Mouse (Mus musculus): ENCODE results near the gene Aak1.

The Aak1 gene

DNA sequence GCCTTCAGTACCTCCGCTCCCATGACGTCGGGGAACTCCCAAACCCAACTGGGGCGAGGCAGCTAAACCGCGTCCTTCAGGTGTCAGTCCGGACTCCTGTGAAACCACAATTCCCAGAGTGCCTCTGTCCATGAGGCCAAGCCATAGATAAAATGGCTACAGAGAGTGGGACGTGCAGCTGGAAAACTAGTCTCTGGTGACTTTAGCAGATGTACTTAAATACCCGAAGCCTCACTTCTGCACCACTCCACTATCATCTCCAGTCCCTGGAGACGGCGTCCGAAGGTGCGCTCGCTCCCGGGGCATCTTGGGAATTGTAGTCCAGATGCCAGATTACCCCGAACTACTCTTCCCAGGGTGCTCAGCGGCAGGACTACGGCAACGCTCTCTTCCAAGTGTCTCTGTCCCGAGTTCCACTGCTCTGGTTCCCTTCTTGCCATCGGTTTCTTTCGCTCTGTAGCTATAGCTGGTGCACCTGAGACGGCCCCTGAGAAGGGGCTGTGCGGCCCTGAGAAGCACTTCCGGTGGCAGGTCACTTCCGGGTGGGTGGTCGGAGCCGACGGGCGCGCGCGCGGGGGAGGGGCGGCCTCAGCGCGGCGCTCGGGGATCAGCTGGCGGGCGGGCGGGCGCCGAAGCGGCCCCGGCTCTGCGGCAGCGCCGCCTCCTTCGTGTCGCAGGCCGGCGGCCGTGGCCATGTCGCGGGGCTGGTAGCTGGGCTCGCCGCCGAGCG lies at the start of gene Aak1:
Aak1 (plus strand) TSS at position 603 of the 730 bp plus-strand sequence.
- peak; percentile 88 to 89 for DNase-seq (ENCODE audit: low spot score in 2 of 2)

DNA sequence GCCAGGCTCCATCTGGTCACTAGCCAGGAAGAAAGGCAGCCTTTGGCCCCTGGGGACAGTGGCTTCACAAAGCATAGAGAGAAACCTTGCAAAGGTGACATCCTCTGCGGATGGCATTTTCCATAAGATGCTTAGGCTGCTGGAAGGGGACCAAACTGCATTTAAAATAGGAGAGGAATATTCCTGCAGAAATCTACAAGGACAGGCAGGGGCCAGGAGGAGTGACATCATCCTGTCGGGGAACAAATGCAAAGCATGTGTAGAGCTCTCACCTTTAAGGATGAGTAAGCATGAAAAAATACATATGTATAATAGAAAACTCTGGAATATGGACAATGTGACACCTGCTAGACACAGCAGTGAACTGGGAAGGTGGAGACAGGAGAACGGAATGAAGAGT lies 48.9 kb upstream of the Aak1 start:
- DNase-seq (ENCODE audit: low spot score in 2 of 2), result no peak

DNA sequence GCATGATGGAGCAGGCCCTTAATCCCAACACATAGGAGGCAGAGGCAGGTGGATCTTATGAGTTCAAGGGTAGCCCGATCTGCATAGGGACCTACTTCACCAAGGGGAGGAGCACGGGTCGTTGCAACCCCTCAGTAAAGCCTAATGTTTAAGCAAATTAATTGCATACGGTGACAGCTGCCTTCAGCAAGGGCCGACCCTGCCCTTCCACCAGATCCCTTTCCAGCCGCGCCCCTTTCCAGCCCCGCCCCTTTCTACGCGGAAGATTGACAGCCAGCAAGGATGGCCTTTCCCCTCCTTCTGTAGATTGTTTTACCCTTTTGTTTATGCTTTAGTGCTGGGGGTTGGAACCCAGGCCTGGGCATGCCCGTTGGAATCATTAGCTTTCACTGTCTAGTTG lies 47.9 kb upstream of the Aak1 start:
- no peak for DNase-seq (ENCODE audit: low spot score in 2 of 2)

DNA sequence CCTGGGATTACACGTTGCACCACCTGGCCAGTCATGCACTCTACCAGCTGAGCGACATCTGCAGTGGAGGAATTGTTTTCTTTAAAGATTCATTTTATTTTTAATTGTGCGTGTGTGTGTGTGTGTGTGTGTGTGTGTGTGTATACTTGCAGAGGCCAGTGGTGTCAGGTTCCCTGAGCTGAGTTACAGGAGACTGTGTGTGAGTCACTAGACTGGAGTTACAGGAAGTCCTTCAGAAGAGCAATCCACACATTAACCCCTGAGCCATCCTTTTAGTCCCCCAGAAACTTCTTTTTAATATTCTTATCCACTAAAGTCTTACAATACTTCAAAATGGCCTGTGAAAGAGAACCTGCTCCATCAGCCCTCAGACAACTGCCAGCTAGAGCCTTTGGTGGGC lies 44.7 kb upstream of the Aak1 start:
- DNase-seq (ENCODE audit: low spot score in 2 of 2), result no peak

DNA sequence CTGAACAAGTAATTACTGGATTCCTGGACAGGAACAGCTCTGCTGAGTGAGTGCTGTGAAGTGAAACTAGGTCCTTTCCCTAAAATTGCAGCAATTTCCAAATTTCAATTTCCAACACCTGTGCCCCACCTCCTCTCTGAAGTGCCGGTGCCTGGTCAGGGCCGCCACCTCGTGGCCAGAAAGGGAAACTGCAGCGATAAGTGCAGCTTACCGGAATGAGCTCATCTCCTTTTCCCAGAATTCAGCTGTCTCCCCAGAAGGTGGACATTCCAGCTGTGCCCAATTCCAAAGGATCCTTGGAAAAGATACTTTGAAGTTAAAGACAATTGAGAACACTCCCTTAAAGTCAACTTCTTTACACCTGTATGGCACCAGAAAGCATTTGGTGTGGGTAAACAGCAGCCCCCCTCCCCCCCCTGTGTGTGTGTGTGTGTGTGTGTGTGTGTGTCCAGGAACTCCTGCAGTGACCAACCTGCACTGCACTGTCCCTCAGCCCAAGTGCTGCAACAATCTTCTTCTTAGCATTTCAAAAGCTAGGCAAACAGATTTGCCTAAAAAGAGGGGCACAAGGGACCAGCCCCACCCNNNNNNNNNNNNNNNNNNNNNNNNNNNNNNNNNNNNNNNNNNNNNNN lies 42.7 kb upstream of the Aak1 start:
- DNase-seq (ENCODE audit: low spot score in 2 of 2), result peak; percentile 44 to 54

DNA sequence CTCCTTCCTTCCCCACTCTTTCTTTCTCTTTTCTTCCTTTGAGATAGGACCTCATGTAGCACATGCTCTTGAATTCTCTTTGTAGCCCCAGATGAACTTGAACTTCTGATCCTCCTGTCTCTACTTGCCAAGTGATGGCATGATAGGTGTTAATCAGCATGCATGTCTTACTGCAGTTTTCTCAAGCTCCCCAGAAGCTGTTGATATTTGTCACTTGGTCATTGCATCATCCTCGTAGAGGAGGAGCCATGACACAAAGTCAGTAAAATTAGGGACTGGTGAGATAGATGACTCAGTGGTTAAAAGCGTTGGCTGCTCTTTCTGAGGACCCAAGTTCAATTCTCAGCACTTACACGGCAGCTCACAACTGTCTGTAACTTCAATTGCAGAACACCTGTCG lies 36.4 kb upstream of the Aak1 start:
- DNase-seq (ENCODE audit: low spot score in 2 of 2), result no peak

DNA sequence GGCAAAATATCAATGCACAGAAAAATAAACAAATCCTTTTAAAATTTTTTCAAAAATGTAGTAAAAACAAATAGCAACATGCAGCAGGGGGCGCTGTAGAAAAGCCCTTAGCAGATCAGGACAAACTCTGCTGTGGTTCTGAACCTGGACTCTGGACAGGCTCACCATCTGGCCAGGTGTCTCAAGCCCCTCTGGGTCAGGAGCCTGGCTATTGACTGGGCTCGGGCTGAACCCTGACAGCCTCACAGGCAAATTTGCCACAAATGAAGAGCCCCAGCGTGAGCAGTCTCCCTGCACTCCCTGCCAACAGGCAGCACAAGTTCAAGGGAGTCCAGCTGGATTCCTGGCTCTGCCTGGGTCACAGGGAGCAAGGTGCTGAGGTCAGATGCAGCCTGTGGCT lies 36.0 kb upstream of the Aak1 start:
- peak; percentile 24 to 26 for DNase-seq (ENCODE audit: low spot score in 2 of 2)

DNA sequence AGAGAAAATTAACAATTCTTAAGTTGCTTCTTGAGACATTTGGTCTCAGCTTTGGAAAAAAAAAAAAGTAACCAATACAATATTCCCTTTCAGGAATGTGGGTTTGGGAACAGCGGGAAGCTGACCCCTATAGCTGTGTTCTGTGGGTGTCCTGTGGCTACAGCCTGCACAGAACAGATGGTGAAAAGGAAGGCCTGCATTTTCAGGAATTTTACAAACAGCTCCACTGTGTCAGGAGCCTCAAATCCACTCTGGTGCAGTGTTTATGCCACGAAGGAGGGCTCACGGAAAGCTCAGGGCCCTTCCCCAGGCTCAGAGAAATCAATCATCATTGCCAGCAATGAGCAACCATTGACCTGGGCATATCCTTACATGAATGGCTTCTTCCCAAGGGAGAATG lies 34.4 kb upstream of the Aak1 start:
- DNase-seq (ENCODE audit: low spot score in 2 of 2), result no peak

DNA sequence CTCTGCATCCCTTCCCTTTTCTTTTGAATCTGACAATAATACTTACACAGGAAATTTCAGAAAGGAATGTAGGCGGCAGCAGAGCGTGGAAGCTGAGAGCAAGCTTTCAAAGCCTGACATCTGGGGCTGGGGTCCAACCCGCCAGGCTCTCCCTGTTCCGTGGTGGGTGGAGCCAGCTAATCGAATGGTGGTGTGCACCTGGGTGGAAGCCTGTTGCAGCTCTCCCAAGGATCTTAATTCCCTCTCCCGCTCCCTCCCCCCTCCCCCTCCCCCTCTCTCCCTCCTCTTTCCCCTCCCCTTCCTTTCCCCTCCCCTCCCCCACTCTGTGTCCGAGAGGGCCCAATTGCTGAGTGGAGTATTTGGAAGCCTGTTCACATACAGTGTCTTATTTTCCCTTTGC lies 33.9 kb upstream of the Aak1 start:
- DNase-seq (ENCODE audit: low spot score in 2 of 2), result no peak

DNA sequence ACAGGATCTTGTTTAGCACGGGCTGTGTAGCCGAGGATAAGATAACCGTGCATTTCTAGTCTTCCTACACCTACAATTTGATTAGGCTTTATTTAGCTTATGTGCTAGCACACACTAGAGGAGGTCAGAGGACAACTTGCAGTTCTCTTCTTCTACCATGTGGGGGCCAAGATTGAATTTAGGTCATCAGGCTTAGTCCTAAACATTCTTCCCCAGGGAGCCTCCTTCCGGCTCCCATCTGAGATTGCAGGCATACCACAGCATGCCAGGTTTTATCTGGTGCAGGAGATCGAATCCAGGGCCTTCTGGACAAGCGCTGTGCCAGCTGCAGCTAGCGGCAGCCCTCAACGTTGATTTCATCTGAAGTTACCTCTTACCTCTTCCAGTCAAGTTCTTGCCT lies 32.7 kb upstream of the Aak1 start:
- DNase-seq (ENCODE audit: low spot score in 2 of 2), result no peak

DNA sequence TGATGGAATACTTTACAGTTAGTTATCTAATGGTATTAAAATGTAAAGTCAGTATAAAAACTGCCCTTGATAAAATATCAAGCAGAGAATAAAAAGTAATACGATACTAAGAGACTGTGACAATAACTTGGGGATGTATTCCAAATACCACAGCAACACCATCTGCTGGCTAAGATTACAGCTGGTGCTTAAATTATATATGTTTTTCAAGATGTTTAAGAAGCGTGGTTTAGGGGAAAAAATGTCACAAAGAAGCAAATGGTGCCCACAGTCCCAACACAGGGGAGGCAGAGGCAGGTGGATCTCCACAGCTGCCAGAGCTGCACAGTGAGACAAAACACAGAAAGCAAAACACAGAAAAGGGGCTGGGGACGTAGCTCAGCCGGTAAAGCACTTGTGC lies 30.4 kb upstream of the Aak1 start:
- no peak for DNase-seq (ENCODE audit: low spot score in 2 of 2)

DNA sequence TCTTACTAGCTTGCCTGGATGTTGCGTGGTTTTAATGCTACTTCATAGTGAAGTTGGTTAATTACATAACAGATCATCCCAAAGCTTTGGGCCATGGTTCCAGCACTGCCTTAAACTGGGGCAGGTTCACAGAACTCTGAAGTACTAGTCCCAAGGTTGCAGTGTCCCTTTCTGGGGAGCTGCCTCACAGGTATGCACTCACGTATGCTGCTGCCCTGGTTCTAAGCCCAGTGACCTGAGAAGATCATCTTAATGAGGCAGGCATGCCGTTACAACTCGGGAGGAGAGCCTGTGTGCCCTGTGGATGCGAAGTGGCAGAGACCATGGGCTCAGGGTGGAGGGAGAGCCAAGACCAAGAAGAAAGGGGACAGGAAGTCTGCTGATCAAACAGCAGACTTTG lies 29.4 kb upstream of the Aak1 start:
- no peak for DNase-seq (ENCODE audit: low spot score in 2 of 2)

DNA sequence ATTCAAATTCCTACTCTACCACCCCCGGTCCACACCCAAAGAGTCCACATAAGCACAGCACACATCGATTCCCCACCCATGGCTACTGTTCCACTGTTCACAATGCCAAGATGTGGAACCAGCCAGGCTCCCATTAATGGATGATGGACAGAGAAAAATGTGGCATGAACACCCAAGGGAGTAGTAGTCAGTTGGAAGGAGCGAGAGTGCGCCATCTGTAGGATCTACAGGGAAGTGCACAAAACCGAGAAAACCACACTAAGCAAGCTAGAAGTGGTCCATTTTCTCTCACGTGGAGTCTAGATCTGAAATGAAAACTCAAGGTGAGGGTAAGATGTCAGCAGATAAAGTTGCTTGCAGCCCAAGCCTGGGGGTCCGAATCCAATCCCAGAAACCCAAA lies 28.6 kb upstream of the Aak1 start:
- DNase-seq (ENCODE audit: low spot score in 2 of 2), result no peak

DNA sequence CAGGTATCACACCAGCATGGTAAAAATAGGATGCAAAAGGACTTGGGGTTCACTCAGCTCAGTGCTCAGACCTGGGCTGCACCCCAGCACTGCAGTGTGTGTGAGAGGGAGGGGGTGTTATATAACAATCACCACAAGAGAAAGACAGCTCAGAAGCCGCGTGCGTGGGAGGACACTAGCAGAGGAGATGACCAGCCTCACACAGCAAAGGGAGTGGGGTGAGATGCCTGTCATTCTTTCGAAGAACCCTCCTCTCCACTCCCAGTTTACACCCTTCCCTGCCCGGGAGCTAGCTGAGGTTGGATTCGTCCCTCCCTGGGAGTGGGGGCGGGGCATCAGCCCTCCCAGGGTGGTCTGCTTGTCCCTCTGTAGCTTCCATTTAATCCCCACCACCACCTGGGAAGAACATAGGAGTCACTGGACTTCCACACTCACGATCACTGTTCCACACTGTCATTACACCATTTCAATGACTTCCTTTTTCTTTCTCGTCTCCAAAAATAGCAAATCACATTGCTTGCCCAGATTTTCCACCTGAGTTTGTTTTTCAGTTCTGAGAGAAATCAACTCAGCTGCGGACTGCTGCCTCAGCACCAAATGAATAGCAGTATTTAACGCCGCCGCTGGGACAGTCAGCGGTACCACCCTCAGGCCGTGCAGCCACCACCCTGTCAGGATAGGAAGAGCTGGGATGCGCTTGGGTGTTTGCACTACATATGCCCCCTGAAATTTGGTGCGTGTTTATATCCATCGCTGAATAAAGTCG lies 26.8 kb upstream of the Aak1 start:
- DNase-seq (ENCODE audit: low spot score in 2 of 2), result peak in 1 of 2 experiments; percentile 29

DNA sequence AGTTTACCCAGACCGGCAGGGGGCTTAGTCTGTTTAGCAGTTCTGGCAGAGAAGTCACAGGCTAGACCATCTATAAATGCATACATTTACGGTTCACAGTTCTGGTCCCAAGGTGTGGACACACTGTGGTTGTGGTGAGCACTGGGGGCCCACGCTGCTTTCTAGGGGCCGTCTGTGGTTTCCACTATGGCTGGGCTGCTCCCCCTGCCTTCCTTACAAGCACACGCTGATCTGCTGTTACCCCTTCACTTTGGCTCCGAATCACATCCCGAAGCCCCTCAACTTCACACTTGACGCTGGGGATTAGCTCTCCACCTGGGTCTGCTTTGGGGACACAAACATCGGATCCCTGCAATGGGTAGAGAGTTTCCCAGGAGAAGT lies 26.3 kb upstream of the Aak1 start:
- no peak for DNase-seq (ENCODE audit: low spot score in 2 of 2)

DNA sequence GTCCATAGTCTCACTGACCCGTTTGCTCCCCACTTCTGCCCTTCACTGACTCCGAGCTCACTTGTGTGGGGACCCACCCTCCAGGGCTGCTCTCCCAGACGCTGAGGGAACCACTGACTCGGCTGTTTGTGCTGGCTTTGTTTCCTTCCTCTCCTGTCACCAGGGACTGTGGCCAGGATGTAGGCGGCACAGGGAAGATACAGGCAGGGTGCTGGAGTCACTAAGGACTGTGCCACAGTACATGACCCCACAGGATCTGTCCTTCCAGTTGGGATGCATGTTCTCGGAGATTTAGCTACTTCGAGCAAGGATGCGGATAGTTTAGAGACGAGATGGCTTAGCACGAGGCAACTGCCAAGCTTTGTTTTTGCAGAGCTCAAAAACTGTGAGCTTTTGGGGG lies 25.5 kb upstream of the Aak1 start:
- DNase-seq (ENCODE audit: low spot score in 2 of 2), result no peak

DNA sequence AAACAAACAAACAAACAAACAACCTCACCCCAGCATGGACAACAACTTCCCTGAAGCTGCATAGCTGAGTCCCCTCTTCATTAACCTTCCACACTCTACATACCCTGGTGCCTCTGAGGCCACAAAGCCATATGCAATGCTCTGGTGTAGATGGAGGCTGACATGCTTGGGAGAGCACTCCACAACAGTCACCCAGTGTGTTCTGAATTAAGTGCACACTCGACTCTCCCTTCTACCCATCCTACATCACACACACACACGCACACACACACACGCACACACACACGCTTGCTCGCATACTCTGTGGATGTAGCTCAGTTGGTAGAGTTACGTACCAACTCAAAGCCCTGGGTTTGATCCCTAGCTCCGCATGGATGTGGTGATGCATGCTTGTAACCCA lies 24.9 kb upstream of the Aak1 start:
- no peak for DNase-seq (ENCODE audit: low spot score in 2 of 2)

DNA sequence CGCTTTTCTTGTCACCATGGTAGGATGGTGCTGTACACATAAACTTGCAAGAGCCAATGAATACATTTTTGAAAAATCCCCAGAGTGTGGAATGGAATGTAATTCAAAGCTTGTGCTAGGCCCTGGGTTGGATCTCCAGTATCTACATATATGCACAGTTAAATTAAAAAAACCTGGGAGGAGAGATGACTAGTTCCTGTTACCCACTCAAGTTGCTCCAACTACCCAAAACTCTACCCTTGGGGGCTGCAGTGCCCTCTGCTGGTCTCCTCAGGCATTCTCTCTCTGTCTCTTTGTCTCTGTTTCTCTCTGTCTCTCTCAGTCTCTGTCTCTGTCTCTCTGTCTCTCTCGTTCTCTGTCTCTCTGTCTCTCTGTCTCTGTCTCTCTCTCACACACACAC lies 21.9 kb upstream of the Aak1 start:
- DNase-seq (ENCODE audit: low spot score in 2 of 2), result no peak

DNA sequence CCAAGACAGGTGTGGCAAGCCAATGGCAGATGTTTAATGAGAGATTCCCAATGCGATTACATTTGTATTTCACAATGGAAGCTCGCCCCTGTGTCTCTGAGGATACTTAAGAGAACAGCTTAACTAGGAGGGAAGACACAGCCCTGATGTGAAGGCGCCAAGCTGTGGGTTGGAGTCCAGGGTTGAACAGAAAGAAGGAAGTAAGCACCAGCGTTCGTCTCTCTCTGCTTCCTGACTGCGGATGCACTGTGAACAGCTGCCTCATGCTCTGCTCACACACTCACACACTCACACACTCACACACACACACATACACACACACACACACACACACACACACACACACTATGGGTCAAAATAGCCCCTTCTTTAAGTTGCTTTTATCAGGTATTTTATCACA lies 19.5 kb upstream of the Aak1 start:
- no peak for DNase-seq (ENCODE audit: low spot score in 2 of 2)

DNA sequence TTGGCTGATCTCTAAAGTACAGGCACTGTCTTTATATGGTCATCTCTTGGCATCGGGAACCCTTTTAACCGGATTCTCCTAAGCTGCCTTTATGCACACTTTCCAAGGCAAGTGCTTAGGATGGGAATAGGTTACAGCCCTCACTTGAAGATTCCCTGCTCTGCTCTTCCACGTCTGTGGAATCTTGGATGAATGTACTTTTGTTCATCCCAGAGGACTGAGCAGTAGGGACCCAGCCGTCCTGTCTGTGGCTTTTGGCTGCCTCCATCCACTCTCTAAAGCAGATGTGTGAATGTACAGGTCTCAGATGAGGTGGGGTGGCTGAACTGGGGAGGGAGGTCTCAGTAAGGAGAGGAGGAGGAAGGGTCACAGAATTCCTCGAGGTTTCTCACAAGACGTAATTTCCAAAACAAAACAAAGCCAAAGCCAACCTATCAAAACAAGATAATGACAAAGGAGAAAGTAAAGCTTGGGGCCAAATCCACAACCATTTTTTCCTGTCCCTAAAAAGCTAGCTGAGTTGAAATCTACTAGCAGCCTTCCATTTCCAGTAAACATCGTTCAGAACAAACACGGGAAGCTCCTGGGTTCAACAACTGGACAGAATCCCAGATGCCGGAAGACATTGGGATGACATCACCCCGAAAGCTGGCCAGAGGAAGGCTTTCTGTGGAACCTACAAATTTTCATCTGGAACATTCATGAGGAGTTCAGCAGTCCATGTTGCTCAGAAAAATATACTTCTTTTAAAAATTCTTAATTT lies 18.4 kb upstream of the Aak1 start:
- DNase-seq (ENCODE audit: low spot score in 2 of 2), result no peak

DNA sequence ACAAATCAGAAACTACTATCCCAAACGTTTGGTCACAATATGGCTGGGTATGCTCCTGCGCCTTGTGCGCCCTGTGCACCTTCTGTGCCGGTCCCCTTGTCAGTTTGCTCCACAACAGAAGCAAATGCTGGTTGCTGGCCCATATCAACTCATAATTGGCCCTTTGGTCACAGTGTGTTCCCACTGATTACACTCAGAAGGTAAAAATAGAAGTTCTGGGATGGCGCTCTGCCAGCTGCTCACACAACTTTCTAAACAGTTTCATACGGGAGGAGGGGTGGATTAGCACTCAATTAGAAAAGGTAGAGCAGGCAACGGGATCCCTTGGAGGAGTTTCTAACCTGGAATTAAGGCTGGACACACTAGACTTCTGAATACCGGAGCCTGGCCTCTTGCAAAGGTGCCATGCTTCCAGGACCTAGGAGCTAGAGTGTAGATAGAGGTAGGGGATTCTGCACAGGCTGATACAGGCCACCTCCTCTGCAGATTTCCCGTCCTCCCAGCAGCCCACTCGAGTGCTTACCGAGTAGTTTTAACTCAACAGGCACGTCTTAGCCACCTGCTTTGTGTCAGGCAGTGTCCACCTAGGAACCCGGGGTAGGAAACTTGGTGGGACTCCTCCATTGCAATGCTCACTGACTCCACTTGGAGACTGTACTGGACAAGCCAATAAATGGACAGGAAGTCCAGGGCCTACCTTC lies 16.4 kb upstream of the Aak1 start:
- peak; percentile 22 to 44 for DNase-seq (ENCODE audit: low spot score in 2 of 2)

DNA sequence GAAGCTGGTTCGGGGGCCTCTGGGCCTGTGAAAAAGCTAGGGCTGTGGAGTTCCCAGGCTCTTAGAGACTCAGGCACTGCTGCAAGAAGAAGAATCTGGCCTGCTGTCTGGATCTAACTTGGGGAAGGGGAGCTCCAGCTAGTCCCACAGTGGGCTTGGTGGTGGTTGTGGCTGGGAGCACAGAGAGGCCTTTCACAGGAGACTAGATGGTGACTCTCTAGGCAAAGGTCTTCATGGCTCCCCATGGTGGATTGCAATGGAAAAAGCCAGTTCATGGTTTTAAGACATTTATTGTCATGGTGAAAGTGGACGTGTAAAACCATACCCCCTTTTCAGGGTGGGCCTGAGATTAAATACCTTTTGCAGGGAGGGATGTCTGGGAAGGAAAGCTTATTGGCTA lies 10.2 kb upstream of the Aak1 start:
- no peak for DNase-seq (ENCODE audit: low spot score in 2 of 2)

Data from spleen, postnatal 36 days (tissue).